Mouse (Mus musculus) heart, adult 18-20 months (tissue): ENCODE results near the gene Stum. TPM values are rescaled to one million over a fixed set of nuclear protein-coding genes. Genes with fewer than 3 reads are reported as not detected.

Experiments used
- DNase-seq, 2 experiments: peaks; one replicate each; pipeline ENCODE4 v3.0.0; 2021 to 2022; ENCODE audit warnings: mixed read lengths in 1 of 2
- total RNA-seq, 2 experiments: library from RNA; stranded (reverse); gene quantifications; 2 replicates each; pipeline ENCODE4 v1.2.3; 2021

The Stum gene
- total RNA-seq, 2 experiments from 2014 or later = 2.6 to 3.1 TPM

- no peak for DNase-seq
Observed at GRCm38 (mm10) chr1:180428871-180429270, 54.4 kb downstream of the Stum start.

- peak; percentile 79 to 90 for DNase-seq
Observed at GRCm38 (mm10) chr1:180428101-180428712, 55.1 kb downstream of the Stum start.

GRCm38 (mm10) chr1:180427685-180428084, 55.6 kb downstream of the Stum start:
- DNase-seq = no peak

DNA sequence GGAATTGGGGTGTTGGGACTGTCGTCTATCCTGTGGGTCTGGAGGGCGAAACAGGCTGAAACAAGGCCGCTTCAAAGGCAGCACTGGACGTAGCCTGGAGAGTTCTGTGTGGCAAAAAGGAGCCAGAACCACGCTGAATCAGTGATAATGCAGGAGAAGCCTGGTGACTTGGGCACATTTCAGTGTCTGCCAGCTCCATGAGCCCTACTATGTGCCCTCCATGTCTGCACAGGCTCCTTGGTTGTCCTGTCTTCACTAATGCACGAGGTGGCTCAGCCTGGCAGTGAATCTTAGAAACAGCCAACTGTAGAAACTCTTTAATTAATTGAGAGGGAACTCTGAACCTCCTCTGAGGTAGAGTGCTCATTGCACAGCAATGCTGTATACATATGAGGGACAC, 56.9 kb downstream of the Stum start:
- DNase-seq = no peak

DNA sequence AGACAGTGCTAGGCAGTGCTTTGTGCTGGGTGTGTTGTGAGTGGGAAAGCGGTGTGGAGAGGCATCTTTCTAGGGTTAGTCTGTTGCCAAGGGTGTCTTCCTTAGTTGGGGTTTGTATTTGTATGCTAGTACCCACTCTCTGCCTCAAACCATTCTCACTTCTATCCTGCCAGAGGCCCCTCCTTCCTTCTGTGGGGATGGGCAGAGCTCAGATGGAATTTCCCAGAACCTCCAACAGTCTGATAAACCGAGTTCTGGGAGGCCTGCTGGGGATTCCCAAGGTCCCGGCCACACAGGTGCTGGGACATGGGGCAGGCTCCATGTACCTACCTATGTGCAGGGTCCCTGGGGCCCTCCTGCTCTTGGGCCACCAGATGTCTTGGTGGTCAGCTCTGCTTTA, 59.4 kb downstream of the Stum start:
- DNase-seq = no peak

- peak in 1 of 2 experiments; percentile 51 for DNase-seq
Observed at GRCm38 (mm10) chr1:180423008-180423639, 60.2 kb downstream of the Stum start.

DNA sequence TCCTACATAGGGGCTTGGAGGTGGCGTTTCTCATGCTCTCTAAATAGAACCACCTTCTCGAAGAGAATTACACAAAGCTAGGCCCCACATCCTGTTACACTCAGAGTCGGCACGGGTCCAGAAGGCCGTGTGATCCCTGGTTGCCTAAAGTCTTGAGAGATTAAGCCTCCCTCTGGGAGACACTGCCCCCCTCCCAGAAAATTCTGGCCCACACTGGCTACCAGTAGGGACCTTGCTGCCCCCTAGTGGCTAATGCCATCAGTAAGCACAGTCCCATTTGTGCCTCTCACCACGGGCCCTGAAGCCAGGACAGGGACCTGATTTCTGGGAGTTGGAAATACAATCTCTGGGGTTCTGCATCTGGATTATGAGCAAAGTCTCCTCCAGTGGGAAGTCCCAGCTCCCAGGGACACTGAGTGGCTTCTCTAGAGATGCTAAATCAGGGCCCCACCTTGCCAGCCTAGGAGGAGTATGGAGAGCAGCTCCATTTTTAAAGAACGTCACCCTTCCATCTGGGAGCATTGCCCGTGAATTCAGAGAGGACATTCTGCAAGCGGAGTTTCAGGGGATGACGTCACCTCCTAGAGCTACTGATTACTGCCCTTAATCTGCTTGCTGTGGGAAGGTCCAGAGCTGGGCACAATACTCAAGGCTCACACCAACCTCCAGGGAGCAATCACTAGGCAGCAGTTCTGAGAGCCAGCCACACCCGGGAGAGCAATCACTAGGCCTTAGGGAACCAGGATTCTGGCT, 61.1 kb downstream of the Stum start:
- DNase-seq = peak; percentile 87 to 89

DNA sequence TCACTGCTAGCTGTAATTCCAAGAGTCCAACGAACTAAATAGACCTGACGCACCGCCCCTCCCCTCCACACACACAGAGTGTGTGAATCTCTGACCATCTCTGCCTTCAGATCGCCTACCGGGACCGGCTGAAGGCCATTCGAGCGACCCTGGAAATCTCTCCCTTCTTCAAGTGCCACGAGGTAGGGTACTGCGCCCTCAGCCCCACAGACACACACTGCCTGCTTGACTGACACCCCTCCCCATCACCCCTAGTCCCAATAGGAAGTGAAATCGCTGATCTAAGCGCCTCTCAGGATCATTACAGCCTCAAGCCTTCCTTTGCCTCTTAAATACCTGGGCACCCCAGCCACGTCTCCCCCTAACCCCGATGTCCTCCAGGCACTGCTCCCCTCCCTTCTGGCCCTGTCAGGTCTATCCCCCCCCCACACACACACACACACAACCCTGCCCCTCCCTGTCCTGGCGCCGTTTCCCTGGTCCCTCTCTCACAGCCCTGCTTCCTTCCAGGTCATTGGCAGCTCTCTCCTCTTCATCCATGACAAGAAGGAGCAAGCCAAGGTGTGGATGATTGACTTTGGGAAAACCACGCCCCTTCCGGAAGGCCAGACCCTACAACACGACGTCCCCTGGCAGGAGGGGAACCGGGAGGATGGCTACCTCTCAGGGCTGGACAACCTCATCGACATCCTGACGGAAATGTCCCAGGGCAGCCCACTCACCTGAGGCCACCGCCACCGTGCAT, 62.0 kb downstream of the Stum start:
- DNase-seq = peak in 1 of 2 experiments; percentile 41

DNA sequence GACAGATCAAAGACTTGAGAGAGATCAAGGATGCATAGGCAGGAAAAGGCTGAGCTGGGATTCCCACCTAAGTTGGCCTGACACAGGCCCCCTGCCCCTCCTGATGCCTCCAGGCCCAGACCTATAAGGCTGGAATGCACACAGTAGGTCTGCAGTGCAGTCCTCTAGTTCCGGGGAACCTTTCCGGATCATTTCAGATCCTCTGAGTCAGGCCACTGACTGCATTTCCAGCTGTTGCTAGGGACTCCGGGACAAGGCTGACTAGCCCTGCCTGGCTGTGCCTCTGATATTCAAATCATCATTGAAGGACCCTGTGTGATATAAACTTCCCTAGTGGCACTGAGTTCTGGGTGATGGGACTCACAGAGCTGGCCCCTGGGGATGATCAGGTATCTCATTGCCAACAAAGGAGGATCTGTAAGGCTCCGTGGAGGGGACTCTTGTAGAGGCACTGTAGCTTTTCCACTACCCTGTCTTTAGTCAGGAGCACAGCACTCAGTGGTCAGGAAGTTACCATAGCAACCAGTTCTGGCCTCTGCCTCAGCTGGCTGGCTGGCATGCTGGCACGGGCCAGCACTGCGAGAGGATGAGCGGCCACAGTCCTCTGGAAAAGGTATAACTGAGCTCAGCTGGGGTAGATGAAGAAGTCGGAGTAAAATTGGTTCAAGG, 62.7 kb downstream of the Stum start:
- DNase-seq = peak in 1 of 2 experiments; percentile 25

DNA sequence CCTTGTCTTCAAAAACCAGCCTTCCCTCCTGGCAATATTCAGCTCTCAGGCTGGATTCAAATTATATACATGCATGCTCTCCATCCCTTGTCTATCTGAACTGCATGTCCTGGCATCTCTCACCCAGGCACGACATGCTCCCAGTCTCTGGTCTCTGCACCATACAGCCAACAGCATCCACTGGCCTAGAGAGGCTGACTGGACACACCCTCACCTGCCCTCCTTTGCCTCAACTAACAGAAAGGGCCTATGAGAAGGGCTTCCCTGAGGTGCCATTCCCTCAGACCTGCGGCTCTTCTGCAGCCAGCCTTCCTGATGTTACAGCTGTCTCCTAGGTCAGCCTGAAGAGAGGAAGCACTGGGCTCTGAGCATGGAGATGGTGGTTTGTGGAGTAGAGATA, 64.2 kb downstream of the Stum start:
- no peak for DNase-seq

DNA sequence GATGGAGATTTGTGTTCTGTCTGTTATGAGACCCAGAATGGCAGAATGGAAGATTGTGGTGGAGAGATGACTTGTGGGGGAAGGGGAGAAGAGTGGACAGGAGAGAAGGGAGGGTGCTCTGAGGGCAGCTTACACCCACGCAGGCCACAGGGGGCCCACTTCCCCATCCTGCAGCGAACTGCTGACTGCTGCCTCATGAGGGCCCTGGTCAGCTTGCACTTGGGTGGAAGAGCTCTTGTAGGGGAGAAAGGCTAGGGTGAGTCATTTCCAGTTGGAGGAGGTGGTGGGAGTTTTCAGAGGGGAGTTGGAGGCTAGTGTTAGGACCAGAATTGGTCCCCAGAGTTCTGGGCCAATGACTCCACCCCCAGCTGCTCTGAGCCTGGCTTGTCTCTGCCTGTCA, 66.2 kb downstream of the Stum start:
- peak in 1 of 2 experiments; percentile 15 for DNase-seq

DNA sequence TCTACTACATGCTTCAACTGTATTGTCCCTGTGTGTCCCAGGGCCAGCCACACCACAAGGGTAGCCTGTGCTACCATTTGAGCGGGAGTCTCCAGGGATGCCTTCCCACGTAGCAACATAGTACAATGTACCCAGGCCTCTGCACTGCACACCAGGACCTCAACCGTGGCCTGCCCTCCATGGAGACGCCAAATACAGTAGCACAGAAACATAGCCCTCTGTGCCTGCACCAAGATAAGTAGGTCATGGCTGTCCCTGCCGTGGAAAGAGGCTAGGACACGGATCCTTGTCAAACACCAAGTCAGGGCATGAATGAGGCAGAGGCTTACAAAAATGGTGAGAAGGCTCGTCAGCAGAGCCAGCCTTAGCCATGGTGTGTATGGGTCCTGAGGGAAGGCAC, 67.5 kb downstream of the Stum start:
- no peak for DNase-seq

- no peak for DNase-seq
Observed at GRCm38 (mm10) chr1:180415064-180415463, 68.2 kb downstream of the Stum start.

- DNase-seq = no peak
Observed at GRCm38 (mm10) chr1:180410306-180410705, 73.0 kb downstream of the Stum start.

DNA sequence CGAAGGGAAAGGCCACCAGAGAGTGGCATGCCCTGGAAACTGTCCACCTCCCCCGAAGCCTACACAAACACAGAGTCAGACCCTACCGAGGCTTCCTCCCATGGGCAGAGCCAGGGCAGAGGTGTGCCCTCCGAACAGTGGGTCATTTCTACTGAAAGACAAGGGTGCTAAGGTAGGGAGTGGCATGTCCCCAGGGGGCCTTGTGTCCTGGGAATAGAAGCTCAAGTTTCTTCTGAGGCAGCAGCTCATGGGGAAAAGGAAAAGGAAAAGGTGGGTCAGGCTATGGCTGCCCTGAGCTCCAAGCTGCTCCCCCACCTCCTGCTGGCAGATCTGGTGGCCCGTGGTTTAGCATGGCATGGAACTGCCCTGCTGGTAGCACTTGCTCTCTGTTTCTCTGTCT, 73.5 kb downstream of the Stum start:
- DNase-seq = no peak

DNA sequence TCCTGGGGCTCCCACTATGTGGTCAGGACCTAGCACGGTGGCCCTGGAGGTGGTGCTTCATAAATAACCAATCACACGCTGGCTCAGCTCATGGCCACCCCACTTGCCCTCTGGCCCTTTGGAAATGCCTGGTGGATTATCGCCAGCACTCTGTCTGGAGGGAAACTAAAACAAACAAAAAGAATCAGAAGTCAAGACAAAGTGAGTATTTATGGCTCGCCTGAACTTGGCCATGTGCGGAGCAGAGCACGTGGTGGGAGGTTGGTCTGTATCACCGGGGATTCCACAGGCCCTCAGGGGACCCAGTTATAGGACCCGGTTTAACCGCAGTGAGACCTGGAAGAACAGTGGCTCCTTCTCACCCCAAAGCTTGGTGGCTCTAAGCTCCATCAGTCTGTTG, 74.5 kb downstream of the Stum start:
- peak; percentile 74 to 84 for DNase-seq

- peak in 1 of 2 experiments; percentile 34 for DNase-seq
Observed at GRCm38 (mm10) chr1:180407727-180408719, 75.3 kb downstream of the Stum start.

DNA sequence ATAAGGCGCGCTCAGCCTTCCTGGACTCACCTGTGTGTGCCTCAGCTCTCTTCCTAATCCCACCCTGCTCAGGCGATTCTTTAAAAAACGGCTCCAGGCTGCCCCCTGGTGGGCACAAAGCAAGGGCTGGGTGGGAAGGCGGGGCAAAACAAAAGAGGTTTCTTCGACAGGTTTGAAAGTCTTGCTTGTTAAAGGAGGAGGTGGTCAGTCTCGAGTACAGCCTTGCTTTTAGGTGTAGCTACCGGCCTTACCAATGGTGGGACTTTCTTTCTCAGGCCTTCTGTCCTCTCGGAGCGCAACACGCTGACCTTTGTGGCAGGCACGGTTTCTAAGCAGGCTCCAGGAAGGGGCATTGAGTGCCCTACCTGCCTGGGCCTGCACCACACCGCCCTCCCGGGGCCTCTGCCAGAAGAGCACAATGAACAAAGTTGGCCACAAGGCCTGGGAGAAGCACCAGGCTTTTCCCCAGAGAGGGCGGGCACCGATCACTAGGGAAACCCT, 76.1 kb downstream of the Stum start:
- peak in 1 of 2 experiments; percentile 87 for DNase-seq

- peak in 1 of 2 experiments; percentile 38 for DNase-seq
Observed at GRCm38 (mm10) chr1:180406336-180407035, 76.8 kb downstream of the Stum start.
